Mouse (Mus musculus) olfactory bulb, adult 2 months (tissue): Measurements from ENCODE around the gene Gpr63.

Experiments
- CTCF ChIP-seq: fragments of 200-500 bp; IDR thresholded peaks from 2 replicates; pipeline ENCODE4 v1.5.1; 2012; ENCODE audit warnings: low read depth, mild to moderate bottlenecking, low read length, moderate library complexity; ENCODE audit not compliant: insufficient read depth
- POLR2A ChIP-seq: fragments of 200-500 bp; IDR thresholded peaks from 2 replicates; pipeline ENCODE4 v1.6.1; 2012; ENCODE audit warnings: mild to moderate bottlenecking, low read depth, low read length, moderate library complexity; ENCODE audit not compliant: insufficient read depth

- TF ChIP-seq CTCF (no peak), POLR2A (no peak)
Measured at GRCm38 (mm10) chr4:25035806-25036205, 69.6 kb downstream of the Gpr63 start.
